19 mouse cellular contexts compared by ENCODE assay signal in genomic region chr1:176950061-176950460, GRCm38 (mm10).
DNase-seq lines count a peak whose midpoint lies in the region; ATAC-seq and TF ChIP-seq lines count a peak whose summit lies in the region.
"Had no signal": no experiment of that assay in that cellular context is flagged by ENCODE, and none has a peak within 500 bp of the region (broad histone marks: within the 10 kb centered on the region; RNA-seq: fewer than 3 reads in every experiment).

No protein-coding gene starts in this region.

- peak; percentile 45; the same call in 1 of the 2 replicates for ATAC-seq in common myeloid progenitor, adult 5-6 weeks (replicated peaks; ENCODE audit: low read depth, poor library complexity, severe bottlenecking)
- ATAC-seq: intestine, postnatal 0 days; lung, postnatal 0 days; midbrain, embryonic 13.5 days had no signal

- peak overlapping the region; percentile 88 for H3K27ac ChIP-seq in layer of hippocampus, adult 2 months
- H3K27ac ChIP-seq: embryonic facial prominence, embryonic 10.5 days; hindbrain, embryonic 15.5 days; limb, embryonic 15.5 days; midbrain, embryonic 13.5 days had no signal

- H3K4me3 ChIP-seq in layer of hippocampus, adult 2 months: no peak overlapping the region
- H3K4me3 ChIP-seq: embryonic facial prominence, embryonic 10.5 days; hindbrain, embryonic 15.5 days; limb, embryonic 15.5 days; midbrain, embryonic 13.5 days had no signal

- TF ChIP-seq CTCF in layer of hippocampus, adult 2 months (conservative IDR thresholded peaks at IDR 0.05): no peak

- no peak for DNase-seq in layer of hippocampus, adult 2 months (ENCODE audit: low spot score in 2 of 2)
- no peak for DNase-seq in layer of hippocampus, postnatal 10 days (ENCODE audit: low spot score in 2 of 2)
- DNase-seq in thymus, postnatal 0 days (ENCODE audit: low spot score): peak; percentile 68
- DNase-seq in B cell, adult 2 months: no peak
- DNase-seq in kidney, postnatal 4 days: no peak
- DNase-seq in ovary, postnatal 10 days (ENCODE audit: low spot score): no peak
- DNase-seq: adrenal gland, adult 2 months; cerebellum, adult 2 months; cerebellum, postnatal 36 days; layer of hippocampus, postnatal 36 days; right cerebral cortex, postnatal 14 days; spleen, adult 18-20 months had no signal
